Mouse (Mus musculus) adrenal gland, postnatal 10 days (tissue): Measurements from ENCODE around the gene Platr17. TPM values are rescaled to one million over a fixed set of nuclear protein-coding genes. Genes with fewer than 3 reads are reported as not detected.
"Not testable (repeated sequence)": the region's sequence is repeated elsewhere in the genome, so short reads cannot be mapped to it uniquely, and the experiment has no call there.

Experiments
- DNase-seq: peaks from one replicate; pipeline ENCODE4 v3.0.0; 2021; ENCODE audit warnings: mixed read lengths
- total RNA-seq, 2 experiments: library from RNA; stranded (reverse); gene quantifications; 2 replicates each; pipeline ENCODE4 v1.2.3; 2021

Platr17 gene
- total RNA-seq, 2 experiments from 2014 or later: not detected

DNA sequence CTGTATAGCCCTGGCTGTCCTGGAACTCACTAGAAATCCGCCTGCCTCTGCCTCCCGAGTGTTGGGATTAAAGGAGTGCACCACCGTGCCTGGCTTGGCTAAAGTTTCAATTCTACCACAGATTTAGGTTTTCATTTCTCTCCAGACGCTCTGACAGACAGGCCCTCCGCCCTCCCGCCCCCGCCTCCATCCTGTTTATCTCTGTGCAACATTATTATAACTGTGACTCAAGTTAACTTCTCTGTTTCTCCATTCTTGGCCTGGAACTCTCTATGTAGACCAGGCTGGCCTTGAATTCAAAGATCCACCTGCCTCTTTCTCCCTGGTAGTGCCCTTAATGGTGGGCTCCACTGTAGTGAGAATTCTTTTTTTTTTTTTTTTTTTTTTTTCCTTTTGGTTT is 2.4 kb upstream of the Platr17 start:
- no peak for DNase-seq

- not testable (repeated sequence) for DNase-seq
Measured at GRCm38 (mm10) chr17:33903911-33904651, 854 bp upstream of the Platr17 start.

GRCm38 (mm10) chr17:33908331-33909076 is 3.6 kb downstream of the Platr17 start:
- peak; percentile 57 for DNase-seq

GRCm38 (mm10) chr17:33909077-33909868 is 4.3 kb downstream of the Platr17 start, which contains the start of gene Daxx:
TSS of gene Daxx (plus strand) at chr17:33909414.
- DNase-seq: peak; percentile 100

DNA sequence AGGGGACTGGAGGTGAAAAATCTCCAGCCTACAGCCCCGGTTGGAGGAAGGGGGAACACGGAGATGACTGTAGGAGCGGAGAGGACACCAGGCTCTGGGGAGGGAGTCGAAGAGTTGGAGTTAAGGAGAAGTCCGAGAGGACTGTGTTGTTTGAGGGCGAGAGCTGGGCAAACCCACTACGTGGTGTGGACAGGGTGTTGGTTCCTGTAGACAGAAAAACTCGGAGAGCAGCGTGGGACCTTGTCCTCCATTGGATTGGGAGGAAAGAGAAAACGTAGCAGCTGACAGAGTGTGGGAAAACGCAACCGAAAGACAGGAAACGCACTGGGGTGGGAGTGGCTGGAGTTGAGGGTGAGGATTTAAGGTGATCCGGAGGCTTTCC is 4.9 kb downstream of the Platr17 start:
- DNase-seq: peak; percentile 75

DNA sequence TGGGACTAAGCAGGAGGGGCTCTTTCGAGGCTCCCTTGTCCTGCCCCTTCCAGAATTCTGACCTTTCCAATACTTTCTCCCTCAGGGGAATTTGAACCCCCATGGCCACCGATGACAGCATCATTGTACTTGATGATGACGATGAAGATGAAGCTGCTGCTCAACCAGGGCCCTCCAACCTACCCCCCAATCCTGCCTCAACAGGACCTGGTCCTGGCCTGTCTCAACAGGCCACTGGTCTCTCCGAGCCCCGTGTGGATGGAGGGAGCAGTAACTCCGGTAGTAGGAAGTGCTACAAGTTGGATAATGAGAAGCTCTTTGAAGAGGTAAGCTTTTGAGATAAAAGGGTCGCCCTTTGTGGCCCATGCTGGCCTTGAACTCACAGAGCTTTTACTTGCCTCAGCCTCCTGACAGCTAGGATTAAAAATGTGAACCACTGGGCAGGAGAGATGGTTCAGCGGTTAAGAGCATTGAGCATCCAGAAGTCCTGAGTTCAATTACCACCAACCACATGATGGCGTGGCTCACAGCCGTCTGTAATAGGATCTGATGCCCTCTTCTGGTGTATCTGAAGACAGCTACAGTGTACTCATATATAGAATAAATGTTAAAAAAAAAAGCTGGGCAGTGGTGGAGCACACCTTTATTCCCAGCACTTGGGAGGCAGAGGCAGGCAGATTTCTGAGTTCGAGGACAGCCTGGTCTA is 5.6 kb downstream of the Platr17 start:
- DNase-seq: no peak

DNA sequence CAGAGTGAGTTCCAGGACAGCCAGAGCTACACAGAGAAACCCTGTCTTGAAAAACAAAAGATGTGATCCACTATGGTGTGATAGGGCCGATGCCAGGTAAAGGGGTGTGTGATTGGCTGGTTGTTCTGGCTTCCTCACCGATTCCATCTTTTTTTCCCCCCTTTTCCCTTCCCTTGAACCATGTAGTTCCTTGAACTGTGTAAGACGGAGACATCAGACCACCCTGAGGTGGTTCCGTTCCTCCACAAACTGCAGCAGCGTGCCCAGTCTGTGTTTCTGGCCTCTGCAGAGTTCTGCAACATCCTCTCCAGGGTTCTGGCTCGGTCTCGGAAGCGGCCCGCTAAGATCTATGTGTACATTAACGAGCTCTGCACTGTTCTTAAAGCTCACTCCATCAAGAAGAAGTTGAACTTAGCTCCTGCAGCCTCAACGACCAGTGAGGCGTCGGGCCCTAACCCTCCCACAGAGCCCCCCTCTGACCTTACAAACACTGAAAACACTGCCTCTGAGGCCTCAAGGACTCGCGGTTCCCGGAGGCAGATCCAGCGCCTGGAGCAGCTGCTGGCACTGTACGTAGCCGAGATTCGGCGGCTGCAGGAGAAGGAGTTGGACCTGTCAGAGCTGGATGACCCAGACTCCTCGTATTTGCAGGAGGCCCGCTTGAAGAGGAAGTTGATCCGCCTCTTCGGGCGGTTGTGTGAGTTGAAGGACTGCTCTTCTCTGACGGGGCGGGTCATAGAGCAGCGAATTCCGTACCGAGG is 6.3 kb downstream of the Platr17 start:
- no peak for DNase-seq

- DNase-seq: no peak
Measured at GRCm38 (mm10) chr17:33911813-33912414, 7.0 kb downstream of the Platr17 start.

DNA sequence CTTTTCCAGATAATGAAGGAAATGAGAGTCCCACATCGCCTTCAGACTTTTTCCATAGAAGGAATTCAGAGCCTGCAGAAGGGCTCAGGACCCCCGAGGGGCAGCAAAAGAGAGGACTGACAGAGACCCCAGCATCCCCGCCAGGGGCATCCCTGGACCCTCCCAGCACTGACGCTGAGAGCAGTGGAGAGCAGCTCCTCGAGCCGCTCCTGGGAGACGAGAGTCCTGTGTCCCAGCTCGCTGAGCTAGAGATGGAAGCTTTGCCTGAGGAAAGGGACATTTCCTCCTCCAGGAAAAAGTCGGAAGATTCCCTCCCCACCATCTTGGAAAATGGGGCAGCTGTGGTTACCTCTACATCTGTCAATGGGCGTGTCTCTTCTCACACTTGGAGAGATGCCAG is 8.3 kb downstream of the Platr17 start:
- DNase-seq: no peak

GRCm38 (mm10) chr17:33913905-33914304 is 9.0 kb downstream of the Platr17 start:
- no peak for DNase-seq

DNA sequence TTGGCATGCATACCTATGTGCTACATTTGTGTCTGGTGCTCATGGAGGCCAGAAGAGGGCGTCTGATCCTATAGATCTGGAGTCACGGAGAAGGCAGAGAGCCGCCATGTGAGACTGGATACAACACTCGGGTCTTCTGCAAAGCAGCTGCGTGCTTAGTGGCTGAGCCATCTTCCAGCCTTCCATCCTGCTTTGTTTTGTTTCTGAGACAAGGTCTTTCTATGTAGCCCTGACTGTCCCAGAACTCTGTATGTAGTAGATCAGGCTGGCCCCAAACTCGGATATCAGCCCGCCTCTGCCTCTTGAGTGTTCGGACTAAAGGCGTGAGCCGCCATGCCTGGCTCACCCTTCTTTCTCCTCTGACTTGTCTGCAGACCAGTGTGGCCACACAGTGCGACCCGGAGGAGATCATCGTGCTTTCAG is 10.0 kb downstream of the Platr17 start:
- no peak for DNase-seq

DNA sequence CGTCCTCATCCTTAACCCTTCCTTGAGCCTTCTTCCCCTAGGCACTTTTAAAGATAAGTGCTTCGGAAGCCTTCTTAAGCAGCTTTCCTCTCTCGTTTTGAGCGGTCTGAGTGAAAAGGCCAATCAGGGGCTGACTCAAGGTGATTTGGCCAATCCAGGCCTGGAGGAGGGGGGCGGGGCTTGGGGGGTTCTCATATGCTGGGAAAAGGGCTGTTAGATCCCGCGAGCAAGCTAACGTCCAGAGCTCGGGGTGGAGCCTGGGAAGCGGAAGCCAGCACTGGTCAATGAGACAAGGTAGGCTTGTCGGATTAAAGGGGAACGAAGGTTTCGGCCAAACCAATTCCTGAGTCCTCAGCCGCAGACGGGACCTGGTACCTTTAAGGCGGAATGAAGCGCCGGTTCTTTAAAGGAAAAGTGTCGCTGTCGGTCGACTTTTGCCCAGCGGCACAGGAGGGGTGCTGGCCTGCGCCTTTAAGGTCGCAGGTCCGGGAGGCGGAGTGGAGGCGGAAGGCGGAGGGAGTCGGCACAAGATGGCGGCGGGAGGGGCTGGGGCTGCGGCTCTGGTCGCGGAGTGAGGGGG is 10.8 kb downstream of the Platr17 start, which contains the start of the genes Tapbp and Zbtb22:
Gene Tapbp (plus strand): TSS at position 229 of the 580 bp plus-strand sequence.
Gene Zbtb22 (plus strand): TSS at position 234 of the 580 bp plus-strand sequence.
- DNase-seq: peak; percentile 96

DNA sequence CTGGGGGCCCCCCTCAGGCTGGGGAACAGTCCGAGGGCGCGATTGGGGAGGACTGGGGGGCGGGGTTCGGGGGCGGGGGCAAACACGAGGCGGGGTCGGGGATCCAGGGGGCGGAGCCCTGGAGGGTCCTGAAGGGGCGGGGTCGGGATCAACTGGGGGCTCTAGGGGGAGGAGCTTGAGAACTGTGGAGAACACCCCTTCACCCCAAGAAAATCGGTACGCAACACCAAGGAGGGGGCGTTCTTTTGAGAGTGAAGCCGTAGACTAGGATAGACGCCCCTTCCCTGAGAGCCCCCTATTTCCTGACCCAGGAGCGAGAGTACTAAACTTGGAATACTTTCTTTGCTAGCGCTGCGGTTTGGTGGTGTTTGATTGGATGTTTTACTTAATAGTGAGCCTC is 11.4 kb downstream of the Platr17 start:
- no peak for DNase-seq

GRCm38 (mm10) chr17:33916847-33917655 is 12.1 kb downstream of the Platr17 start:
- DNase-seq: no peak

DNA sequence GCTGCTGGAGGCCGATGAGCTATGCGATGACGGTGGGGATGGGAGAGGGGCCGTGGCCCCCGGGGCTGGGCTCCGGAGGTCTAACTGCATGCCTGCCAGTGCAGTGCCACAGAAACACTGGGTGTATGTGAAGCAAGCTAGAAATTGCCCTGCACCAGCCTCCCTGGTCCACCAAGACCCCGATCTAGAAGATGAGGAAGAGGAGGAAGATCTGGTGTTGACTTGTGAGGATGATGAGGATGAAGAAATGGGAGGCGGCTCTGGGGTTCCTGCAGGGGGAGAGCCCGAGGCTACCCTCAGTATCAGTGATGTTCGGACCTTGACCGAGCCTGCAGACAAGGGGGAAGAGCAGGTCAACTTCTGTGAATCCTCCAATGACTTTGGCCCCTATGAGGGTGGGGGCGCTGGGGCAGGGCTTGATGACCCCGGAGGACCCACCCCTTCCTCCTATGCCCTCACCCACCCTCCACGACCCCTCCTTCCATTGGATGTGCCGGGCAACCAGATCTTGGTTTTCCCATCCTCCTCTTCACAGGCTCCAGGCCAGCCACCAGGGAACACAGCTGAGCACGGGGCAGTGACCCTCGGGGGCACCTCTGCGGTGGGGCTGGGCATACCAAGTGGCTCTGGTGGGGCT is 12.8 kb downstream of the Platr17 start:
- no peak for DNase-seq

GRCm38 (mm10) chr17:33918293-33919203 is 13.6 kb downstream of the Platr17 start:
- no peak for DNase-seq

DNA sequence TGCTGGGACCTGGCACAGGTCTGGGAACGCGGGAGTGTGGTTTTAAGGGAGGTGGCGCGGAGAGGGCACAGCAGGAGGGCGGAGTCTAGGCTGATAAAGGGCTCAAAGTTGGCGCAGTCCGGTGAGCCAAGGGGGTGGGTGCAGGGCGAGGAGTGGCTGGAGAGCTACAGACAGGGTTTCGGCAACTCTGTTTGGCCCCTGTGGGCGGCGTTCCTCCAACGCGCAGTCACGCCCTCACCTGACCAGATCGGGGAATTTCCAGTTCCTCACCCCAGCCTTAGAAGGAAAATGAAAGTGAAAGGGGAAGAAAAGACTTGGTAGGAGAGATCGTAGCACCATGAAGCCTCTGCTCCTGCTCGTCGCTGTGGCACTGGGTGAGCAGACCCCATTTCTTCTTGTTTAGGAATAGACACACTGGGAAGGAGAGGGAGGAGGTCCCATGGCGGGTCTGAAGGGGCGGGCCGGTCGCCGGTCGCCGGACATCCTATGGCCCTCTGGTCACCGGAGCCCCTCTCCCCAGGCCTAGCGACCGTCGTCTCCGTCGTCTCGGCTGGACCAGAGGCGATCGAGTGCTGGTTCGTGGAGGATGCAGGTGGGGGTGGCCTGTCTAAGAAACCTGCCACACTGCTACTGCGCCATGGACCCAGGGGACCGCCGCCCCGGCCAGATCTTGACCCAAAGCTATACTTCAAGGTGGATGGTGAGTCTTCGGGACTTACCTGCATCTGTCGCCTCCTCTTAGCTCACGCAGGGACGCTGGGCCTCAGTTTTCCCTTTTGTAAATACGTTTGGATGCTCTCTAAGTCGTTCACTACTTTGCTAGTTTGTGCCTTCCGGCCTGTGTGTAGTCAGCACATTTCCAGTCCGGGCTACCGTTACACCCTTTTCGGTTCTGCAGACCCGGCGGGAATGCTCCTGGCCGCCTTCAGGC is 14.7 kb downstream of the Platr17 start:
- peak; percentile 91 for DNase-seq
